Mouse (Mus musculus): Measurements from ENCODE around the gene Gm8857. TPM values are rescaled to one million over a fixed set of nuclear protein-coding genes. Genes with fewer than 3 reads are reported as not detected.
"Not testable (repeated sequence)": the region's sequence is repeated elsewhere in the genome, so short reads cannot be mapped to it uniquely, and the experiment has no call there.

Gene Gm8857
- total RNA-seq (2021) = not detected
- long read RNA-seq = 0 reads

DNA sequence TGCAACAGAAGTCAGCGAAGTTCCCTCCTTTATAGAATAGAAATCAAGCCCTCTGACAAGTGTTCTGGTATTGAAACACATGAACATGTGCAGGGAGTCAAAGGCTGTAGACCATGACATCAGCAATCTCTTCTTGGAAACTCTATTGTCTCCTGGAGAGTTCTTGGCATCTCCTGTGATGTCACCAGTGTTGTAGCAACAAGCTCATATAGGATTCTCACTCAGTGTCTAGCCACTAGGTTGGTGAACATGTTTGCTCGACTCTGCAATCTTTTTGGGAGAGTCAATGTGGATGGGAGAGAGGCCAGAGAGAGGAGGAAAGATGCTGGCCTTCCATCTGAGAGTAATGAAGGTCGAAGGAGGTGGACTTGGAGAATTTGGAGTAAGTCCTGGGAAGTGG is at the start of gene Gm8857, which contains the start of gene Gm8871:
TSS of gene Gm8857 (plus strand) at position 303 of the 400 bp plus-strand sequence.
TSS of gene Gm8871 (plus strand) at position 301 of the 400 bp plus-strand sequence.
- DNase-seq (ENCODE audit: low spot score in 2 of 2) = not testable (repeated sequence)

GRCm38 (mm10) chr5:10953512-10953911 is 5.9 kb downstream of the Gm8857 start:
- not testable (repeated sequence) for DNase-seq (ENCODE audit: low spot score in 2 of 2)

GRCm38 (mm10) chr5:10958057-10958456 is 10.4 kb downstream of the Gm8857 start:
- DNase-seq (ENCODE audit: low spot score in 2 of 2) = not testable (repeated sequence)

Other genes starting within 250 kb of the Gm8857 start
- not detected for gene Gm8871, start within 50 bp of the Gm8857 start, total RNA-seq (2021)
- gene Gm8879, start 179.8 kb downstream of the Gm8857 start, total RNA-seq (2021) = not detected
- gene Gm5861, start 235.3 kb downstream of the Gm8857 start, total RNA-seq (2021) = not detected